Mouse (Mus musculus) adrenal gland, postnatal 14 days (tissue): ENCODE data around the gene Fam241b. TPM values are rescaled to one million over a fixed set of nuclear protein-coding genes. Genes with fewer than 3 reads are reported as not detected.

ENCODE experiments used
- DNase-seq: peaks from one replicate; pipeline ENCODE4 v3.0.0; 2021; ENCODE audit warnings: mixed read lengths
- long read RNA-seq, 2 experiments: library from polyadenylated mRNA; stranded (forward); transcript quantifications; one replicate each; pipeline ENCODE4 v2.0.0; 2021
- total RNA-seq: library from RNA; stranded (reverse); gene quantifications from 2 replicates; pipeline ENCODE4 v1.2.3, GENCODE M21; 2021

The Fam241b gene
- total RNA-seq = 2.4 and 2.9 TPM in 2 replicates
- long read RNA-seq, experiment 1, partial matches to known transcripts = 0 of 1 reads
- long read RNA-seq, experiment 1, other reads (novel, unspliced or antisense) = 1 of 1 reads
- long read RNA-seq, experiment 2, partial matches to known transcripts = 1 of 1 reads
- long read RNA-seq, experiment 2, other reads (novel, unspliced or antisense) = 0 of 1 reads

- DNase-seq = no peak
Observed at GRCm38 (mm10) chr10:62143820-62144219, at the start of gene Fam241b. Fam241b (minus strand) TSS chr10:62143920.

- peak; percentile 89 for DNase-seq
Observed at GRCm38 (mm10) chr10:62192701-62193157, 49.0 kb upstream of the Fam241b start.

GRCm38 (mm10) chr10:62190821-62191220 lies 47.1 kb upstream of the Fam241b start:
- no peak for DNase-seq

GRCm38 (mm10) chr10:62189910-62190309 lies 46.2 kb upstream of the Fam241b start:
- no peak for DNase-seq

- no peak for DNase-seq
Observed at GRCm38 (mm10) chr10:62189303-62189702, 45.6 kb upstream of the Fam241b start.

- peak; percentile 91 for DNase-seq
Observed at GRCm38 (mm10) chr10:62186882-62187281, 43.2 kb upstream of the Fam241b start.

- peak; percentile 96 for DNase-seq
Observed at GRCm38 (mm10) chr10:62183053-62183452, 39.3 kb upstream of the Fam241b start.

- DNase-seq = no peak
Observed at GRCm38 (mm10) chr10:62182471-62183014, 38.8 kb upstream of the Fam241b start.

GRCm38 (mm10) chr10:62181701-62182100 lies 38.0 kb upstream of the Fam241b start:
- DNase-seq = no peak

GRCm38 (mm10) chr10:62179944-62180343 lies 36.2 kb upstream of the Fam241b start:
- no peak for DNase-seq

- DNase-seq = no peak
Observed at GRCm38 (mm10) chr10:62174533-62175313, 31.0 kb upstream of the Fam241b start.

- no peak for DNase-seq
Observed at GRCm38 (mm10) chr10:62173941-62174448, 30.3 kb upstream of the Fam241b start.

GRCm38 (mm10) chr10:62172841-62173553 lies 29.3 kb upstream of the Fam241b start:
- DNase-seq = no peak

GRCm38 (mm10) chr10:62162410-62162809 lies 18.7 kb upstream of the Fam241b start:
- DNase-seq = peak; percentile 33

GRCm38 (mm10) chr10:62149929-62150328 lies 6.2 kb upstream of the Fam241b start:
- DNase-seq = no peak

GRCm38 (mm10) chr10:62147466-62148248 lies 3.9 kb upstream of the Fam241b start:
- DNase-seq = no peak

GRCm38 (mm10) chr10:62145957-62146356 lies 2.2 kb upstream of the Fam241b start:
- DNase-seq = no peak

GRCm38 (mm10) chr10:62138040-62138439 lies 5.7 kb downstream of the Fam241b start:
- DNase-seq = peak; percentile 55

GRCm38 (mm10) chr10:62137150-62137549 lies 6.6 kb downstream of the Fam241b start:
- no peak for DNase-seq

GRCm38 (mm10) chr10:62135696-62136470 lies 7.8 kb downstream of the Fam241b start:
- DNase-seq = no peak
